Mouse (Mus musculus) hindbrain, embryonic 16.5 days (tissue): ENCODE measurements at regions not wholly inside any gene's neighbourhood (a gene's known extent, or its start where the extent isn't known, plus 50 kb on each side); places are given as distances from the start of the nearest gene placed in this dataset.

Experiments used
- ATAC-seq: fragments of 200-750 bp; cut with Nextera tagmentation; 2 replicates; pipeline ENCODE4 v1.8.0; 2017; ENCODE audit warnings: moderate TSS enrichment, moderate library complexity
- H3K27ac ChIP-seq: fragments of 300-500 bp; sonication (generic); 2 replicates; pipeline ENCODE4 v1.5.1; 2014; ENCODE audit warnings: low read depth, mild to moderate bottlenecking, control low read depth, low read length, moderate library complexity
- H3K27me3 ChIP-seq: fragments of 300-500 bp; sonication (generic); replicated peaks from 2 replicates; pipeline ENCODE4 v1.6.1; 2014; ENCODE audit warnings: low read length; ENCODE audit not compliant: control insufficient read depth, insufficient read depth
- H3K36me3 ChIP-seq: fragments of 300-500 bp; sonication (generic); 2 replicates; pipeline ENCODE4 v1.6.1; 2014; ENCODE audit warnings: mild to moderate bottlenecking, low read length, moderate library complexity, mixed read lengths; ENCODE audit not compliant: control insufficient read depth, insufficient read depth
- H3K4me1 ChIP-seq: fragments of 300-500 bp; sonication (generic); 2 replicates; pipeline ENCODE4 v1.6.1; 2014; ENCODE audit warnings: low read depth, low read length; ENCODE audit not compliant: control insufficient read depth, insufficient read depth
- H3K4me2 ChIP-seq: fragments of 300-500 bp; sonication (generic); 2 replicates; pipeline ENCODE4 v1.6.1; 2014; ENCODE audit warnings: mild to moderate bottlenecking, low read length, control low read depth, moderate library complexity
- H3K4me3 ChIP-seq: fragments of 300-500 bp; sonication (generic); 2 replicates; pipeline ENCODE4 v1.5.1; 2014; ENCODE audit warnings: mild to moderate bottlenecking, low read length, control low read depth, moderate library complexity
- H3K9ac ChIP-seq: fragments of 300-500 bp; sonication (generic); 2 replicates; pipeline ENCODE4 v1.6.1; 2014; ENCODE audit warnings: low read depth, mild to moderate bottlenecking, control low read depth, low read length, moderate library complexity
- H3K9me3 ChIP-seq: fragments of 300-500 bp; sonication (generic); 2 replicates; pipeline ENCODE4 v1.6.1; 2014; ENCODE audit warnings: mild to moderate bottlenecking, low read length, moderate library complexity; ENCODE audit not compliant: control insufficient read depth
- WGBS: fragments of 180-500 bp; shearing (Covaris S2); extraction: QIAGEN DNeasy Blood & Tissue Kit; methylation state at CpG from one replicate; pipeline ENCODE4 v1.1.7; 2014; 5-methylcytosine and 5-hydroxymethylcytosine counted together

DNA sequence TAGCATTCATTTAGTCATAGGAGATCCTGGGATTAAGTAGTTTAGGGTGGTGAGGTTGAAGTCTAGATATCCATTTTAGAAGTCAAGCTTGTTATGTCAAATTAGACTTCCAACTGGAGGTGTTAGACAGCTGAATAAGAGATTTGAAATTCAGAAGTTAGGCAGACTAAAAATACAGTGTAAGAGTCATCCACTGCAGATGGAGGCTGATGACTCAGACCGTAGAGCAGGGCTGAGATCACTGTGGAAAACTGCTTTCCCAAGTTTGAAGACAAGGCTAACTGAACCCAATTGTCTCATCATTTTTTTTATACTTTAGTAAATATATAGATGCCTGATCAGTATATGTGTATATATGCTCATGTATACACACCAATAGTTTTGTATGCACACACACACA, 738.8 kb upstream of the Nrsn1 start:
- no peak overlapping the region for H3K4me2 ChIP-seq
- H3K36me3 ChIP-seq = no peaks in the 10 kb centered on the region
- H3K27me3 ChIP-seq = no peaks in the 10 kb centered on the region
- H3K4me3 ChIP-seq = no peak overlapping the region
- no peak for ATAC-seq
- H3K9ac ChIP-seq = no peak overlapping the region
- 89% methylated on average over 1 of the region's 1 CpGs for WGBS
- no peaks in the 10 kb centered on the region for H3K9me3 ChIP-seq
- H3K4me1 ChIP-seq = no peaks in the 10 kb centered on the region
- H3K27ac ChIP-seq = no peak overlapping the region

DNA sequence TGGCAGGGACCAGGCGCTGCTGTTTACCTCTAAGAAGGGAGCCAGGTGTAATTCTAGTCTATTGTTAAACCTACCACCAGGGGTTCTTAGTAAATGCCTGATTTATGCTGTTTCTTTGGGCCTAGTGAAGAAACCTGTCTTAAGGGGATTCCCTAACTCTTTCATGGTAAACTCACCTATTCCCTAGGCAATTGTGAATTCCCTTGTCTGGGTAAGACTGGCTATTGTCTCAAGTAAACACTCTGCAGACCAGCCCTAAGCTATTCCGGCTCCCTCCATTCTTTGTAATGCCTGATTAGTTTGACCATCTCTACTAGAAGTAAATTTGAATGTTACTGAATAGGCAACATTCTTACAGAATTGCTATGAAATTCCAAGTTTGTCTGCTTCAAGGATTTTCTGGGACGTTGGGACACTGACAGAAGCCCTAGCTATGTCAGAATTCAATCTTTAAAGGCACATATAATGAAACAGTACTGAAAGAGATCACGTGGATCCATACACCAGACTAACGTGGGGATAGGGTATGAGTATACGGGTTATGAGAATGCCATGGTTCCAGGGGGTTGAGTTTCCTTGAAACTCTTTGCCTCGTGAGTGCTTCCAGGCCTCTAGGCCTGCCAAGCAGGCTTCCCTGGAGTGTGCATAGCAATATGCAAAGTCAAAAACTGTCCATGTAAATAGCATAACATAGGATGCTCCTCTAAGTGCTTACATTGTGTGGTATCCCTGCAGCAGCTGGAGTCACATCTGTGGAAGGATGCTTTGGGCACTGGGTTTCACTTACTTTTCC, 734.7 kb upstream of the Nrsn1 start:
- ATAC-seq = no peak
- Histone ChIP-seq H3K4me2 (no peak overlapping the region), H3K27ac (no peak overlapping the region), H3K9me3 (no peaks in the 10 kb centered on the region), H3K27me3 (no peaks in the 10 kb centered on the region), H3K9ac (no peak overlapping the region), H3K36me3 (no peaks in the 10 kb centered on the region), H3K4me3 (no peak overlapping the region), H3K4me1 (no peaks in the 10 kb centered on the region)
- WGBS = 84% methylated on average over 7 of the region's 7 CpGs

DNA sequence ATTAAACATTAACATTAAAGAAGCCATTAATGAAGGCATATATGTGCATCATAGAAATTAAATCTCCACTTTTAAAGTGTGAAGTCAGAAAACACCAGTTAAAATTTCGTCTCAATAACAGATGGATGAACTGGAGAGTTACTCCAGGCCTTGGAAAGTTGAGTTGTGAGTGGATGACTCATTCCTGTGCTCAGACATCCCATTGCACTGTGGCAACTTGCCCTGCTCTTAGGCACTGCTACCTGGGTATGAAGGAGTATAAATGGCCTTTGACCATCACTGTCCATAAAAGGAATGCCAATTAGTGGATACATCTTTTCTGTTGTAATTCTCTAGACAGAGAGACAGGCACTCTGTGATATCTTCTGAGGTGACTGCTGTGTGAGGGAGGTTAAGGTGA, 723.2 kb upstream of the Nrsn1 start:
- ATAC-seq = no peak
- Histone ChIP-seq H3K4me2 (no peak overlapping the region), H3K4me3 (no peak overlapping the region), H3K27ac (no peak overlapping the region), H3K9me3 (peaks cover 4% of the 10 kb centered on the region), H3K36me3 (no peaks in the 10 kb centered on the region), H3K9ac (no peak overlapping the region), H3K4me1 (no peaks in the 10 kb centered on the region), H3K27me3 (no peaks in the 10 kb centered on the region)
- WGBS = 72% methylated on average over 1 of the region's 1 CpGs

DNA sequence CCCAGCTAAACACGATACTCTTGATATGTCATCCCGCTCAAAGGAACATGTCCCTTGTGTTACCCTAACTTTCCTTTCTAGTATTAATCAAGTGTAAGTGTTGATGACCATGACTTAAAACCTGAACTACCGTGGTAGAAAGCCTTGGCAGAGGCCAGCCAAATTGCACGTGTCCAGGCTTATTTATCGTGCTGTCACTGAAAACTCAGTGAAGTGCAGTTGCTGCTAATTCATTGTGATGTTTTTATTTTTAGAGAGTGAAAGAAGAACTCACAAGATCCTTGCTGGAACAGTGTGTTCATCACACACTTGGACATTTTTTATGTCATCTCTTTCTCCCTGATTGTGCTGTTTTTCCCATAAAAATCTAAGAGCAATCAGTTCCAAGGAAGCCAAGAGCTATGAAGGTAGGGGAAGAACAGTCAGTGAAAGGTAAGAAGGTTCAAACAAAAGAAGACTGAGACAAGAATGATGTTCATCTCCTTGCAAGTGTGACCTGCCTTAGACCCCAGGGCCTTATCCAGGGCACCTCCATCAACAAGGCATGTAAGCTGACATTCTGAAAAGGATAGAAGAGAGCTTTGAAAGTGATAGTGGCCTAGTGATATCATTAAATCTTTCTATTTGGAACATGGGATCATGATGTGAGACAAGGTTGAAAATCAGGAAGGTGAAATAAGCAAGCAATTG, 718.9 kb upstream of the Nrsn1 start:
- Histone ChIP-seq H3K27me3 (no peaks in the 10 kb centered on the region), H3K4me1 (no peaks in the 10 kb centered on the region), H3K36me3 (no peaks in the 10 kb centered on the region), H3K9ac (no peak overlapping the region), H3K4me3 (no peak overlapping the region), H3K9me3 (no peaks in the 10 kb centered on the region), H3K4me2 (no peak overlapping the region), H3K27ac (no peak overlapping the region)
- ATAC-seq = no peak
- 81% methylated on average over 5 of the region's 5 CpGs for WGBS

DNA sequence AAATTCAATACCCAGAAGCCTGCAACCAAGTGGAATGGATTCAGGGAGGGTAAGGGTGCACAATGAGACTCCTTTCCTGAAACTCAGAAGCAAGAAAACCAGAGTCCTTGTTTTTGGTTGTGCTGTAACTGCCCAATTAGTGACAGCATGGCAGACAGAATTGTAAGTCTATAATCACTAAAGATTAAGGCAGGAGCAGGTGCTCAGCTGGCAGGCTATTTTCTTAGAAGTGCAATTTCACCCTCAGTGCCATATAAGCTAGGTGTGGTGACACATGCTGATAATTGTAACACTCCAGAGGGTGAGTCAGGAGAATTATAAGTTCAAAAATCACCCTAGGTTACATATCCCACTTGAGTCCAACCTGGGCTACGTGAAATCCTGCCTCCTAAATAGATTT, 714.2 kb upstream of the Nrsn1 start:
- no peaks in the 10 kb centered on the region for H3K36me3 ChIP-seq
- WGBS = 84% methylated on average over 1 of the region's 1 CpGs
- H3K4me2 ChIP-seq = no peak overlapping the region
- no peaks in the 10 kb centered on the region for H3K9me3 ChIP-seq
- H3K4me1 ChIP-seq = no peaks in the 10 kb centered on the region
- H3K27ac ChIP-seq = no peak overlapping the region
- no peaks in the 10 kb centered on the region for H3K27me3 ChIP-seq
- H3K9ac ChIP-seq = no peak overlapping the region
- no peak for ATAC-seq
- no peak overlapping the region for H3K4me3 ChIP-seq

DNA sequence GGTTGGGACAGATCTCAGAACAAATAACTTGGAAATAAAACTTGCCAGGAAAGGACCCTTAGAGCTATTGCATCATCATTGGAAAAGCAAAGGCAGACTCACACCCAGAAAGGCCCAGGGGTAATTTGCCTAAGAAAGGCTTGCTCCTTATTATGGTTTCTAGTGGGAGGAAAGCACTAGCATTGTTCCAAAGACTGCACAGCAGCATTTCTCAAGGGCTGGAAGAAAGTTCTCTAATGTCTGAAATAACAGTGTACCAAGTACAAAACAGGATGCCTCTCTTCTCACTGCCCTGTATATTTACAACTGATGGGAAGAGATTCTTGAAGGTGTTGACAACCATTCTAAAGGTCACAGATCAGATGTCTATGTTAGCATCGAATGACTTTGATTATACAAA, 713.4 kb upstream of the Nrsn1 start:
- H3K4me2 ChIP-seq = no peak overlapping the region
- ATAC-seq = no peak

DNA sequence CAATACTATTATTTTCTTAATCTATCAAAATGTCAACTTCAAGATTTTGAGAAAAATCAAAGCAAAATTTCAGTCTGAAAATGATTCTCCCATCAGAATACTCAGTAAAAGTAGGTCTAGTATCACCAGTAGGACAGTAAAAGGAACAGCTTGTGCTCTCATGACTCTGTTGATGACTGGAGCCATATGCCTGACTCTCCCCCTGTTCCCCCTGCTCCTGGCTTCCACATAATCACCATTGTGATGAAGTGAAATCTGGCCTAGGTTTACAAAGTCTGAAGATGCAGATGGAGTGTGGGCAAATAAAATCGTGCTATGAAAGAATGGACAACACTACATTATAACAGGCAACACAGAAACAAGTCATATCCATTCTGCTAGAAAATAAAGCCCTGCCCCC, 708.3 kb upstream of the Nrsn1 start:
- H3K36me3 ChIP-seq = no peaks in the 10 kb centered on the region
- no peak overlapping the region for H3K9ac ChIP-seq
- H3K4me1 ChIP-seq = no peaks in the 10 kb centered on the region
- no peak overlapping the region for H3K27ac ChIP-seq
- no peak overlapping the region for H3K4me2 ChIP-seq
- no peak for ATAC-seq
- no peaks in the 10 kb centered on the region for H3K27me3 ChIP-seq
- no peak overlapping the region for H3K4me3 ChIP-seq
- 52% methylated on average over 1 of the region's 1 CpGs for WGBS
- H3K9me3 ChIP-seq = no peaks in the 10 kb centered on the region

More for the DNA sequence above, 713.4 kb upstream of the Nrsn1 start:
- no peak overlapping the region for H3K4me3 ChIP-seq
- H3K9ac ChIP-seq = no peak overlapping the region
- no peaks in the 10 kb centered on the region for H3K27me3 ChIP-seq
- WGBS = 83% methylated on average over 1 of the region's 1 CpGs
- no peaks in the 10 kb centered on the region for H3K36me3 ChIP-seq
- no peaks in the 10 kb centered on the region for H3K4me1 ChIP-seq
- H3K9me3 ChIP-seq = no peaks in the 10 kb centered on the region
- H3K27ac ChIP-seq = no peak overlapping the region

DNA sequence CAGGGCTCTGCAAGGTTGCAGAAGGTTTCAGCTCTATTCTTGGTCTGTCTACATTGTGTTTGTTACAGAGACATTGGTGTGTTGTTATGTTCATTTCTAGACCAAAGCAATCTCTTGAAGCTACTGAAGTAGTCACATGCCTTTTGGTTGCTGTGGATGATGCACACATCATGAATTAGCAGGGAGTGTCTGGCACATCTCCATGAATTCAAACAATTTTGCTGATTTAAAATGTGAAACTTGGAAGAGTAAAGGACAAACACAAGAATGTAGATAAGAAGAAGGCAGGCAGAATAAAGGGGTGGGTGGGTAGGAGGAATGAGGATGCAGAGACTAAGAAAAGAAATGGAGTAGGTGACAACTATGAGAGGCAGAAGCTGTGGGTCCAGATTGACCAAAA, 688.3 kb upstream of the Nrsn1 start:
- Histone ChIP-seq H3K9ac (no peak overlapping the region), H3K9me3 (no peaks in the 10 kb centered on the region), H3K4me3 (no peak overlapping the region), H3K27me3 (no peaks in the 10 kb centered on the region), H3K36me3 (no peaks in the 10 kb centered on the region), H3K27ac (no peak overlapping the region), H3K4me2 (no peak overlapping the region), H3K4me1 (no peaks in the 10 kb centered on the region)
- ATAC-seq = no peak

DNA sequence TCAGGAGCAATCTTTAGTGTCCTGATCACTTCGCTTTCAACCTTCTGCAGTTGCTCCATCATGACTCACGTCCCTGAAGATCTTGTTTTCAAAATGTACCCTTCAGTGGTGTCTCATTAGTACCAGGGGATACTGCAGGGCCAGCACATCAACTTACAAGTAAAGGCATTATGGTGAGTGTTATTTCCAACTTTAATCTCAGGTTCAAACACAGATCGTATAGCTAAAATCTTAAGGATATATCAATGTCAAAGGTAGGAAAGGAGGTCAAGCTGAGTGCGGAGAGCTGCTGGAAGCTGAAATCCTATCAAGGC, 687.8 kb upstream of the Nrsn1 start:
- Histone ChIP-seq H3K27me3 (no peaks in the 10 kb centered on the region), H3K4me2 (no peak overlapping the region), H3K9me3 (no peaks in the 10 kb centered on the region), H3K9ac (no peak overlapping the region), H3K27ac (no peak overlapping the region), H3K36me3 (no peaks in the 10 kb centered on the region), H3K4me1 (no peaks in the 10 kb centered on the region), H3K4me3 (no peak overlapping the region)
- WGBS = 79% methylated on average over 4 of the region's 4 CpGs
- no peak for ATAC-seq
